In the genomic region with DNA sequence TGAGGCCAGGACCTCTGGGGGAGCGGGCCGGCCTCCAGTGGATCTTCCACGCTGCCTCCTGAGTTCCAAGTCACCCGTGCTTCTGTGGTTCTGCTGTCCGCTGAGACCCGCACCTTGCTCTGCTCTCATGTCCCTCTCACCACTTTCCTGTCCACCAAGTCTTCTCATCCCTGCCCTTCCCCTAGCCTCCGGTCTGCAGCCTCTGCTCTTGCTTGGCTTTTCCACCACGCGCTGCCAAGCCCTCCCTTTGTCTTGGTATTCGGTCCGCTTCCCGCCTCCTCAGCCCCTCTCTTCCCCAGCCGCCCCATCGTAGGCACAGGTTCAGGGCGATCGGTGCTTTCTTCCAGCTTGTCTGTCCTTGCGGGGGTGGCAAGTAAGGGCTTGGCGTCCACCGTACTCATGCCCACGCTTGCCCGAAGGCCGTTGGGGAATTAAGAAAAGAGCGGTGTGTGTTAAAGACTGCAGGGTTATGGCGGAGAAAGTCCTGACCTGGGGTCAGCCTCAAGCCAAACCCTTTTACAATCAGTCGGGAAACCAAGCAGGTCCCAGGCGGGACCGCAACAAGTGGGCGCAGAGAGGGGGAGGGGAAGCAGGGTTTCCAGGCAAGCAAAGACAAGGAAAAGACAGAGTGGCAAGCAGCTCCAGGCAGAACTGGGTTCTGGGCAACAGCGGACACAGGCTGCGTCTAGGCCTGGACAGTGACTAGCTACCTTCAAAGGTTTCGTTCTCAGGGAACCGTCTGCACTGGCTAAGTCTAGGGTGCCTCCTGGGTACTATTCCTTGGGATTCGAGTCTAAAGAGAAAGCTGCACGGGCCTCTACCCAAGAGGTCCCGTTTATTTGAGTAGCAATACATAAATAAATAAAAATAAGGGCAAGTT, we compare ENCODE assay signal across 14 mouse cellular contexts. TPM values are rescaled to one million over a fixed set of nuclear protein-coding genes. Genes with fewer than 3 reads are reported as not detected.
DNase-seq lines count a peak whose midpoint lies in the region; ATAC-seq and TF ChIP-seq lines count a peak whose summit lies in the region.
"Had no signal": no experiment of that assay in that cellular context is flagged by ENCODE, and none has a peak within 500 bp of the region (broad histone marks: within the 10 kb centered on the region; RNA-seq: fewer than 3 reads in every experiment).

No protein-coding gene starts in this region.

- H3K4me3 ChIP-seq in ES-E14 (ENCODE audit: insufficient read depth in 1 of 2, low read depth in 1 of 2, low read length in 2 of 2, poor library complexity in 1 of 2, severe bottlenecking in 1 of 2) = peak overlapping the region; percentile 13 to 49; a peak in 2 of 4 replicates
- peak overlapping the region; percentile 87 for H3K4me3 ChIP-seq in forebrain, embryonic 13.5 days
- H3K4me3 ChIP-seq: myocyte had no signal

- WGBS in forebrain, embryonic 13.5 days = 1% methylated on average over 35 of the region's 35 CpGs

- H3K36me3 ChIP-seq in ES-E14 (ENCODE audit: control insufficient read depth, insufficient read depth, low read length, poor library complexity, severe bottlenecking) = no peaks in the 10 kb centered on the region
- H3K36me3 ChIP-seq in forebrain, embryonic 13.5 days (ENCODE audit: poor library complexity, severe bottlenecking) = peaks cover 12% of the 10 kb centered on the region

- H3K27ac ChIP-seq in ES-E14 (ENCODE audit: insufficient read depth, low read depth, low read length, poor library complexity, severe bottlenecking) = no peak overlapping the region
- peak overlapping the region; percentile 97 for H3K27ac ChIP-seq in forebrain, embryonic 13.5 days

- H3K27me3 ChIP-seq in forebrain, embryonic 13.5 days = peaks cover 9% of the 10 kb centered on the region; the same call in 1 of the 2 replicates

- peak; percentile 22 for ATAC-seq in forebrain, embryonic 13.5 days

- no peak overlapping the region for H3K9ac ChIP-seq in ES-E14 (ENCODE audit: insufficient read depth, low read depth, low read length, poor library complexity, severe bottlenecking)
- H3K9ac ChIP-seq in forebrain, embryonic 13.5 days = peak overlapping the region; percentile 87

- H3K4me2 ChIP-seq in forebrain, embryonic 13.5 days = peak overlapping the region; percentile 88

- peaks cover 0 to 3% of the 10 kb centered on the region in 2 experiments; a peak in 1 of 4 replicates for H3K4me1 ChIP-seq in ES-E14 (ENCODE audit: control insufficient read depth in 2 of 2, insufficient read depth in 2 of 2, low read length in 2 of 2, poor library complexity in 1 of 2)
- H3K4me1 ChIP-seq in forebrain, embryonic 13.5 days = peaks cover 56% of the 10 kb centered on the region

- DNase-seq in heart, adult 11 months = peak; percentile 85
- DNase-seq in heart, adult 18-20 months = no peak
- DNase-seq in ES-E14 (ENCODE audit: low read depth, low spot score) = no peak
- DNase-seq in mesoderm, embryonic 11.5 days (ENCODE audit: low read depth, low spot score) = peak; percentile 54
- DNase-seq in lung, postnatal 14 days = no peak
- DNase-seq in lung, postnatal 36 days = no peak
- DNase-seq in thymus, postnatal 25 days = no peak
- DNase-seq: cerebellum, adult 9-10 months had no signal

- H3K9me3 ChIP-seq in ES-E14 (ENCODE audit: control insufficient read depth, insufficient read depth, low read depth, low read length) = no peaks in the 10 kb centered on the region
- H3K9me3 ChIP-seq in forebrain, embryonic 13.5 days (replicated peaks) = no peaks in the 10 kb centered on the region

- in situ Hi-C loops in ES-E14 (cut with MboI; ENCODE audit: low sequenced_read_pairs in 2 of 2, unreplicated experiment in 2 of 2) = loop anchor here in 1 of 2 experiments (10.0 kb wide), 1 partner anchor 153 kb away; no protein-coding TSS in a partner anchor

TF ChIP-seq in ES-E14, 5 proteins besides CTCF, POLR2A, EP300 and RAD21:
- TF ChIP-seq HCFC1 (IDR thresholded peaks at IDR 0.05; ENCODE audit: borderline replicate concordance, insufficient read depth, low read length) (no peak), CHD2 (IDR thresholded peaks at IDR 0.05; ENCODE audit: low read depth, low read length) (no peak), ZNF384 (IDR thresholded peaks at IDR 0.05; ENCODE audit: low read depth, low read length) (no peak), MAFK (IDR thresholded peaks at IDR 0.05; ENCODE audit: insufficient read depth, low read depth, low read length) (no peak), ZC3H11A (IDR thresholded peaks at IDR 0.05; ENCODE audit: borderline replicate concordance, low read depth, low read length) (no peak)

RNA-seq across cellular contexts. Expression of a gene that starts 6.5 kb away (rescaled TPM):
- not detected for total RNA-seq in heart, adult 18-20 months (2021)
- total RNA-seq in ES-E14 (2012; rRNA removed) = 0.63 and 1.0 TPM in 2 replicates
- polyA plus RNA-seq in forebrain, embryonic 13.5 days (2015; fragmentation: Nextera tagmentation; extraction: Ambion mirVana) = 7.7 and 8.8 TPM in 2 replicates
- total RNA-seq: granulocyte monocyte progenitor cell, adult 5-6 weeks; liver, adult 2 months had no signal
- polyA plus RNA-seq: kidney, adult 2 months; liver, adult 2 months; myocyte; spleen, adult 2 months had no signal

Comparison
In these comparisons a context has a peak if more than half of its experiments do, and no peak if none do; other contexts are left out.
1. DNase-seq: peak in heart, adult 11 months (single experiment) and mesoderm, embryonic 11.5 days (single experiment); none in heart, adult 18-20 months (0 of 2), ES-E14 (single experiment), lung, postnatal 14 days (single experiment), lung, postnatal 36 days (single experiment) and thymus, postnatal 25 days (single experiment).